Mouse (Mus musculus): ENCODE data around the gene Ass1. TPM values are rescaled to one million over a fixed set of nuclear protein-coding genes. Genes with fewer than 3 reads are reported as not detected.

The Ass1 gene
- total and polyA plus RNA-seq, 3 experiments, result 4.9 to 6.5 (median 5.4) TPM

- Histone ChIP-seq H3K9ac (ENCODE audit: low read depth, low read length) (no peak overlapping the region), H3K27me3 (ENCODE audit: control insufficient read depth, insufficient read depth, low read length) (no peaks in the 10 kb centered on the region; the same call in 1 of the 2 replicates), H3K4me1 (ENCODE audit: control insufficient read depth, insufficient read depth, low read length) (no peaks in the 10 kb centered on the region), H3K79me2 (replicated peaks; ENCODE audit: control insufficient read depth, insufficient read depth, low read length) (no peaks in the 10 kb centered on the region), H3K4me3 (no peak overlapping the region), H3K36me3 (ENCODE audit: control insufficient read depth, insufficient read depth, low read length) (no peaks in the 10 kb centered on the region), H3K27ac (no peak overlapping the region)
- WGBS, result 79% methylated on average over 10 of the region's 10 CpGs
- no peak for DNase-seq
- TF ChIP-seq CTCF (IDR thresholded peaks at IDR 0.05), result no peak
- no peak for TF ChIP-seq POLR2A (IDR thresholded peaks at IDR 0.05; ENCODE audit: insufficient read depth, low read depth, low read length)
- no peak for TF ChIP-seq EP300 (IDR thresholded peaks at IDR 0.05; ENCODE audit: insufficient read depth, low read depth, low read length)
- intact Hi-C loops (cut with DNase I), result no loop called here
Measured at GRCm38 (mm10) chr2:31551971-31552370, 82.0 kb downstream of the Ass1 start.

- H3K9ac ChIP-seq (ENCODE audit: low read depth, low read length), result no peak overlapping the region
- 80% methylated on average over 5 of the region's 5 CpGs for WGBS
- H3K4me1 ChIP-seq (ENCODE audit: control insufficient read depth, insufficient read depth, low read length), result no peaks in the 10 kb centered on the region
- no peaks in the 10 kb centered on the region for H3K79me2 ChIP-seq (replicated peaks; ENCODE audit: control insufficient read depth, insufficient read depth, low read length)
- H3K36me3 ChIP-seq (ENCODE audit: control insufficient read depth, insufficient read depth, low read length), result no peaks in the 10 kb centered on the region
- intact Hi-C loops (cut with DNase I), result no loop called here
- H3K27ac ChIP-seq, result no peak overlapping the region
- TF ChIP-seq POLR2A (IDR thresholded peaks at IDR 0.05; ENCODE audit: insufficient read depth, low read depth, low read length), result no peak
- TF ChIP-seq CTCF (IDR thresholded peaks at IDR 0.05), result peak; percentile 48
- no peaks in the 10 kb centered on the region for H3K27me3 ChIP-seq (ENCODE audit: control insufficient read depth, insufficient read depth, low read length)
- no peak overlapping the region for H3K4me3 ChIP-seq
- no peak for DNase-seq
Measured at GRCm38 (mm10) chr2:31554619-31555018, 84.6 kb downstream of the Ass1 start.

Other genes with a start within 250 kb of the Ass1 start
- gene Ncs1, start 224.4 kb upstream of the Ass1 start, total RNA-seq (2021), result 10 to 100 TPM; 11.8 to 14.1 TPM
- 5.9 and 8.3 TPM in 2 replicates for gene Ncs1, start 224.4 kb upstream of the Ass1 start, polyA plus RNA-seq (2012; rRNA removed)
- gene Hmcn2, start 155.8 kb upstream of the Ass1 start, total RNA-seq (2021), result 1 to 10 TPM; 7.2 to 8.3 TPM
- 22.8 and 24.3 TPM in 2 replicates for gene Hmcn2, start 155.8 kb upstream of the Ass1 start, polyA plus RNA-seq (2012; rRNA removed)
- gene Fubp3, start 102.4 kb downstream of the Ass1 start, total RNA-seq (2021), result 10 to 100 TPM; 12.7 to 13.4 TPM
- gene Fubp3, start 102.4 kb downstream of the Ass1 start, polyA plus RNA-seq (2012; rRNA removed), result 9.2 and 9.5 TPM in 2 replicates
- gene Prdm12, start 169.8 kb downstream of the Ass1 start, total RNA-seq (2021), result not detected
- not detected in 2 replicates for gene Prdm12, start 169.8 kb downstream of the Ass1 start, polyA plus RNA-seq (2012; rRNA removed)
- gene Exosc2, start 200.5 kb downstream of the Ass1 start, total RNA-seq (2021), result 1 to 10 TPM; 8.7 to 9.0 TPM
- 5.5 and 13.1 TPM in 2 replicates for gene Exosc2, start 200.5 kb downstream of the Ass1 start, polyA plus RNA-seq (2012; rRNA removed)
- 10 to 100 TPM; 29.4 to 31.8 TPM for gene Abl1, start 218.2 kb downstream of the Ass1 start, total RNA-seq (2021)
- 27.5 and 39.9 TPM in 2 replicates for gene Abl1, start 218.2 kb downstream of the Ass1 start, polyA plus RNA-seq (2012; rRNA removed)

Measured in heart, adult 2 months (tissue).